Mouse (Mus musculus): ENCODE data around the gene Map3k4.
A peak's percentile ranks its signal among the peaks of the same experiment; 100 is the strongest.

Gene Map3k4

DNA sequence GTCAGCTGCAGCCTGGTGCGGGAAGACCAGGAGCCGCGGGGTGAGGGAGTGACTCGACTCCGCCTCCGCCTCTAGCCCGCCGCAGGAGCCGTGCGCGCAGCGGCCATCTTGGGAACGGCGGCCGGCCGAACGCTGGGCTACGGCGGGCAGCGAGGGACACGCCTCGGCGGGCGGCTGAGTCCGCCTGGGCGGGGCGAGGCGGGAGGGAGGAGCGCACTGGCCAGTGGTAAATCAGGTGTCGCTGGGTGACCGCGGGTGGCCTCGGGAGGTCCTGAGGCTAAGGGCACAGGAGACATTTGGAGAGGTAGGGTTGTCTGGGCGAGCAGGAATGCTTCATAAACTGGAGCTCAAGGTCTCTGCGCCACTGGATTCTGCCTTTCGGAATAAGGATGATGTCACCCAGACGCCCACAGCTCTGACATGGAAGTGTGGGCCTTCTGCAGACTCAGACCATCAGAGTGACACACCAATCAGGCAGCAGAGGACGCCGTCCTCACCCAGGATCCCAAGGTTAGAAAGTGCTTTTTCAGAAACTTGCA is at the start of gene Map3k4:
Gene Map3k4 (minus strand): TSS at position 134 of the 539 bp plus-strand sequence.
- peak; percentile 94 for DNase-seq (ENCODE audit: extremely low read depth, insufficient read length, low spot score)

DNA sequence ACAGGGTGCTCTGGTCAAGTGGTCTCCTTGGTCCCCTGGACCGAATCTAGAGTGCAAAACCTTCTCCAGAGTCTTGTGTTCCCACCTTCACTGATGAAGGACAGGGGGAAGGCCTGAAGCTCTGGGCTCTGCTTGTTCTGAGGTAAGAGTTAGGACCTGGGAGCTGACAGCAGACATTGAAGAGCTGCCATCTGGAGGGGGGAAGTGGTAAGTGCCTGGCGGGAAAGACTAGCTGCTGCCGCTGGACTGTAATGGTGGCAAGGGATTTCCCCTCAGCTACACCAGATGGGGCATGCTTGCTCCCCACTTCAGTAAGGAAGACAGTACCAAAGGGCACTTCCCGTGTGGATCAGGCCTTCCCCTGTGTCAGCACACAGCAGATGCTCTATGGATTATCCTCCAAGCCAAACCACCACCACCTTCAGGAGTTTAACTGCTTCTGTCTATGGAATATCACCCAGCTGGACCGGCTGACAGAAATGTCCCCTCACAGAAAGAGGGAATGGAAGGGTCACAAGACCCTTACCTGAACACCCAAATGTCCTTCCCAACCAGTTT is 48.9 kb upstream of the Map3k4 start:
- peak; percentile 54 for DNase-seq (ENCODE audit: extremely low read depth, insufficient read length, low spot score)

DNA sequence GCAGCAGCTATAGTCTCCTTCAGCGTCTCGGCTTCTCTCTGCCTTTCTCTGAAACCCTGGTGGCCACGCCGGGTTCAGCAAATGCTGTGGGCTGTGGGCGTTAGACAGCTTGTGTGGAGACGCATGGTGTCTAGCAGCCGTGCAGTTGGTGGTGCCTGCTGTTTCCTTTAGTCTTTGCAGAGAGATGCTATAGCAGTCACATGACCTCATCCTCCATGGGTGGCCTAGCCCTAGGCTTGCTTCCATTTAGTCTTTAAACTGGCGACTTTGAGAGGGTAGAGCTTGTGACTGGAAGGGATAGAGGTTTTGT is 45.8 kb upstream of the Map3k4 start:
- peak; percentile 61 for DNase-seq (ENCODE audit: extremely low read depth, insufficient read length, low spot score)

DNA sequence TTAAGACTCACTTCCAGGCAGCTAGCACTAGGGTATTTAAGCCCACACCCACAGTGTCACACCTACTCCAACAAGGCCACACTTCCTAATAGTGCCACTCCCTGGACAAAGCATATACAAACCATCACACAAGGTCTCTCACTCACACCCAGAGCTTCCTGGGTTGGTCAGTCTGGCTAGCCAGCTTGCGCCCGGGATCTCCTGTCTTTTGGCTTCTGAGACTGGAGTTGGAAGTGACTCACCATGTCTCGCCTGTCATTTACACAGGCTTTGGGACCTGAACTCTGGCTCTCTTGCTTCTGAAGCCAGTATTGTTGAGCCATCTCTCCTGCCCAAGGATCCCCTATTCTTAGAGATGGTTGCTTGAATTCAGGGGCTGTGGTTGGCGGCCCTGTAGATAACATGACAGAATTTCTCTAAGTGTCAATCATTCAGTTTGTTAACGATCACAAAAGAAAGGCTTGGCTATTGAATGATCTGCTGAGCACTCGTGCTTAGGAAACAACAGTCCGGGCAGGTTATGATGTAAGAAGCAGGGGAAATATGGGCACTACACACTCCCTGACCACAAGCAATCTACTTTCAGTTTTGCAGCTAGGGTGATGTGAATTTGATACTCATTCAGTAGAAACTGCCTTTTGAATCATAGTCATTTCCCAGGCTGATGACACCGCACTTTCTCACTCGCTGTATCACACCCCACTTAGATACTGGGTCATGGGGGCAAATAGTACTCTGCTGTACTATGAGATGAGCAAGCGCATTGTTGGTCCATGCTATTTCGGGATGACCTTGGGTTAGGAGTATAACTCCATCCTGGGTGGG is 45.2 kb upstream of the Map3k4 start:
- peak; percentile 61 for DNase-seq (ENCODE audit: extremely low read depth, insufficient read length, low spot score)

DNA sequence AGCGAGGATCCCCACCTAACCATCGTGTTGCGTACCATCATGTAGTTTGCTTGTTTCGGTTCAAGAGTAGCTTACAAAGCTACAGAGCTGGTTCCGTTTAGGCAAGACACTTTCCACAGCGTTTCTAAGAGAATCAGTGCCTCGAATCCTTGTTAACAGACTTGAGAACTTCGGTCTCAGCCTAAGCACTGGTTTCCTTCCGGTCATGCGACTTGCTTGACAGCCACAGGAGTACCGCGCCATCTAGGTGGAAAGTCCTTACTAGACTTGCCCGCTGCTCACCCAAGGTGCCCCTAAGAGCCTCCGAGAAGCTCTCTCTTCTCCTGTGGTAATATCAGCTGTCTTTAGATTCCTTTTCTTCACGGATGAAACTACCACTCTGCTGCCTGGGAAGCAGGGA is 41.3 kb upstream of the Map3k4 start:
- no peak for DNase-seq (ENCODE audit: extremely low read depth, insufficient read length, low spot score)

DNA sequence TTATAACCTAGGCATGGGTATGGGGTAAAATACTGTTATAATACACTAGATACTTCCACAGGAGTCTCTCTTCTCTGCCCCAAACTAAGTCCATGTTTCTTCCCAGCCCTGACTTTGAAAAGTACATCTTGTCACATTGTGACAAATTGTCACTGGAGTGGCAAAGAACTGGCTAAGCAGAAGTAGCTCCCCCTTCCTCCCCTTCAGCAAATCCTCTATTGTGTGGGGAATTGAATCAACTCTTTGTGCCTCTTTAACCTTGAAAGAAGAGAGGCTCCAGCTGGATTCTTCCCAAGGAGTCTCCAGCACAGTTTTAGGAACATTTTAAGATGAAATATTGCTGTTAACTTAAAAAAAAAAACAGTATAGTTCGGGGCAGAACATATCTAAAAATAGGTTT is 34.2 kb upstream of the Map3k4 start:
- DNase-seq (ENCODE audit: extremely low read depth, insufficient read length, low spot score): no peak

DNA sequence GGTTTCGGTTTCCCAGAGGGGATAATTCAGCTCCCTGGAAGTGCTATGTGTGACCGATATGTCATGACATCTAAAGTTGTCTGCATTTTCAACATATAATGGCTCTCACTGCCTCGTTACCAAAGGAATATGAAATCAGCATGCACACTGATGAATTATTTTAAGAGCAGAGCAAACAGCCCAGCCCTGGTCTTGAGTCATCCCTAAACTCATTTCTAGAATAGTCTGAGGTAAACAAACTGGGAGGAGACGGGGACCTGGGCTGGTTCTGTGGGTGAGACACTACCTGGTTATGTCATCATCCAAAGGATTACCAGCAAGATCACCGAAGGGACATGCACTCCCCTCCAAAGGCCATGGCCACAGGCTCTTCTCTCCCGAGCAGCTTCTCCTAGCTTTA is 33.0 kb upstream of the Map3k4 start:
- no peak for DNase-seq (ENCODE audit: extremely low read depth, insufficient read length, low spot score)

DNA sequence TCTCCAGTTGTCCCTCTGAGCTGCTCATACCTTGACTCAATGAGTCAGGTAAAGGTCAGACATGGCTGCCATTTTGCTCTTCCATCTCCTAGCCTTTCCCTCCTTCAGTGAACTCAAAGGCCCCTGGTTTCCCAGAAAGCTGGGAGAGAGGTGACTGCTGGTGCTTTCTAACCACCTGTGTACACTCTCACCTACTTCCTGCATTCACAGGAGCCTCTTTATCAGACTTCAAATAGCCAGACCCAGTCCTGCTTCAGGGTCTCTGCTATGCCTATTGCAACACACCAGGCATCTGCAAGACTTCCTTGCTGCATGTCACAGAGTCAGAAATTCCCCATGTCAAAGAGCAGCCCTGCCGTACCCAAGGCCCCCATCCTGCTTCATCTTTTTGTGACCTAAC is 28.9 kb upstream of the Map3k4 start:
- DNase-seq (ENCODE audit: extremely low read depth, insufficient read length, low spot score): no peak

DNA sequence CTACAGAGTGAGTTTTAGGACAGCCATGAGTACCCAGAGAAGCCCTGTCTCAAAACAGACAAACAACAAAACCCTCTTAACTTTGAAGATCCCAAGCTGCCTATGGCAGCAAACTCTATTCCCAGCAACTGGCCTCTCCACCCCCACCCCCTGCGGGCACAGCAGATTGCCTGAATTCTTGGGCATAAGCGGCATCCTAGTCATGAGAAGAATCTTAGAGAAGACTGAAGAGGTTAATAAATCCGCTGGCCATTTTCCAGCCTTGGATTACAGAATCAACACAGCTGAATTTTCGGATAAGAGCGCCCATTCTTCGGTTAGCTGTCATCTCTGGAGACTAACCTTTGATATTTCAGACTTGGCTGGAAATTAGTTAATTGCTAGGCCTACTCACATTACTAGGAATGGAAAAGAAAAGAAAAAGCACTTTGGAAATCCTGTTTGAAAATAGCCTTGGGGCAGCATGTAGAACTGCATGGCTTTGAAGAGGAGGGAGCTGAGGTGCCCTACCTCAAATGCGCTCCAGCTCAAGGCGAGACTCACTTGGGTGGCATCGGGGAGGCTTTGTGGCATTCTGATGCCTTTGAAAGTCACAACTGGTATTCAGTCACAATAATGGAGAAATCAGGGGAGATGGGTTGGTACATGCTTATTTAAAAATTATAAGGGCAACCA is 25.2 kb upstream of the Map3k4 start:
- DNase-seq (ENCODE audit: extremely low read depth, insufficient read length, low spot score): no peak

DNA sequence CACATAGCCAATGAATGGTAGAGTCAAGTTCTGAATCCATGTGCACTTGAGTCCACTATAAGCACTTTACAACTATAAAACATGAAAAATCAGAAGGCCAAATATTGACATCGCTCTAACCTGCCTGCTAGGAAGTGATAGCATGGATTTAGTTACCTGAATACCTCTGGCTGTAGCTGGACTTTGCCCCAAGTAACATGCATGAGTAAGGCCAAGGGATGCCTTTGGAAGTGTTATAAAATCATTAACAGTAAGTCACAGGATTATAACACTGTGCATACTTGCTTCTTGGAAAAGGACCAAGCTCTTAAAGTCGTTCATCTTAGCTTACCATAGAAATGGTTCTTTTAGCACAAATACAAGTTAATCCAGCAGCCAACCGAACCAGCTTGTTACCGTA is 18.6 kb upstream of the Map3k4 start:
- no peak for DNase-seq (ENCODE audit: extremely low read depth, insufficient read length, low spot score)

DNA sequence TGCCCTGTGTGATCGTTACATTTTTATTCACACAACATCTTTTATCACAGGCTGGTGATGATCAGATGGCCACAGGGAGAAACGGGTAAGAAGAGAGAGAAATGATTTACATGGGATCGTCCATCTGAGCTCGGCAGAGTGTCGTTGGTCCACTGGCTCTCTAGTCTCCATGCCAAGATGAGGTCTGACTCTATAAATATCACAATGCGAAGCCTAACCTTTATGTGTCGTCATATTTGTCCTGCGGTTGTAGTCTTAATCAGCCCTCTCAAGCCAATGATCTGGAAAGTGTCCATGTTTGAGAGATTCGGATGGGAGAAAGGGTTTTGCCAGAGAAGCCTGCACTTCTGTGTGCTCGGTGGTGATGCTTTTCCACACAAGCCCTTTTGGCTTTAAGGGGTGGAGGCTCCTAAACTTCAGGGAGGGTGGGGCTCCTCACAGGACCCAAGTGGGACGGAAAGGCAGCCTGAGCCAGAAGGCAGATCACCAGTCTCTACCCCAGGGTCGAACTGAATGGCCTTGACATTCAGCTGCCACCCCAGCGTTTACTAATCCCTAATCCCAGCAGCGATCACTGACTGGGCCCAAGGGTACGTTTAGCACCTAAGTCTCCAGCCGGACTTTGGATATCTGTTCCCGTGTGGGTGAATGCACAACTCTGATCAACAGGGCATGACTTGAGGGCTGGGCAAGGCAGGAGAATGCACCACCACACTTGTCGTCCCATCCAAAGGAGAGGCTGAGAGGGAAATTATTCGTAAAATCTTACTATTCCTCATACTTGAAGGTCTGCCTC is 17.7 kb upstream of the Map3k4 start:
- no peak for DNase-seq (ENCODE audit: extremely low read depth, insufficient read length, low spot score)

DNA sequence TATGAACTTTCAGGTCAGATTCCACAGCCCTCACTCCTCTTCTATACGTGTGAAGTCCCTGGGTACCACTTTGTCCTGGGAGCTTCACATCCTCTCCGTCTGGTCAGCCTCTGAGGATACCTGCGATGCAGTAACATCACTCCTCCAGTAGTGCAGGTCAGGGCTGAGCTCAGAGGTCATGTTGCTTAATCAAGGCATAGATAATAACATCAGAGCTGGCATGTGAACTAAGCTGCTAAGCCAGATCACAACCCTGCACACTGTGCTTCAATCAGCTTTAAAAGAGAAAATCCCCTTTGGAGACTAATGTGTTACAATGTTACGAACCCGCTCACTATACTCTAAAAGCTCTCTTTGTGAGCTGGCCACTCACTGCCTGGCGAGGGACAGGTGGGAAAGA is 16.5 kb upstream of the Map3k4 start:
- DNase-seq (ENCODE audit: extremely low read depth, insufficient read length, low spot score): no peak

DNA sequence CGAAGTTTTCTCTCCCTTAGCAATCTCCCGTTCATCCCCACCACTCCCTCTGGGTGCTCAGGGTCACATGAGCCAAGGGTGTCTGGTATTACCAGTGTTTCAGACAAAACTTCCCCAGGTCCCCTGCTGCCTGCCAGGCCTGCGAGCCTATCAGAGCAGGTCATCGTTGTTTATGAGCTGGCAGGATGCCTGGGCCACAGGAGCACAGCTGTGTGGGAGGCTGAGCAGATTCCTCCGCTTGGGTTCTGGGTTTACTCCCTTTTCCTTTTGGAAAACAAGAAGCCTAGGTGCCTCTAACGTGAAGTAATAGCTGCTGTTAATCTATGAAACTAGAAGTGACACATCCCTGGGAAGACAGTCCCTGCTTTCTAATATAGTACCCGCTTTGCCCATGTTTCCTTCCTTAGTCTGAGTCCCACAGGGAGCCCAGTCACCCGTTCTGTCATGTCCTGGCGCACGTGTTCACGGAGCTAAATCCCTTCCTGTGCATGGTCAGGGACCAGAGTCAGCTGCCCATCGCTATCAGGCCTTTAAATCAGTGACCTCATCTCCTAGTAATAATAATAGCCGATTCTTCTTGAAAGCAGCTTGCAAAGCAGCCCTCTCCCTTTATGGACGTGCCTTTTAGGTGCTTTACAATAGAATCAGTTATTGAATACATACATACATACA is 9.4 kb upstream of the Map3k4 start:
- DNase-seq (ENCODE audit: extremely low read depth, insufficient read length, low spot score): peak; percentile 79

DNA sequence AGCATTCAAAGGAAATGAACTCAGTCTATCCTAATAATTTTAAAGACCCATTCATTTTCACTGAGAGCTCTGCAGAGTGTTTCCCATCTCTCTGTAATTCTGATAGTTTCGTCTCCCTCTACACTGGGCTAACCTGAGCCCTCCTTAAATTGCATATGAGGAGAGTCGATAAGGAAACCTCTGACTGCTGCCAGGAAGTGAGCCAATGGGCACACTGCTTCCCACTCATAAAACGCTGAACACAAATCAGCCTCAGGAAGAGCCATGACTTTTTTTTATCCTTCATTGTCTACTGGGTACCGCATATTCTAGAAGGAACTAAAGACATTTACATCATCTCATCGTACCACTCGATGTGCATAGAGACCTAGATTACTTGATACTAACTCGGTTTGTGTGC is 1.2 kb upstream of the Map3k4 start:
- DNase-seq (ENCODE audit: extremely low read depth, insufficient read length, low spot score): no peak

DNA sequence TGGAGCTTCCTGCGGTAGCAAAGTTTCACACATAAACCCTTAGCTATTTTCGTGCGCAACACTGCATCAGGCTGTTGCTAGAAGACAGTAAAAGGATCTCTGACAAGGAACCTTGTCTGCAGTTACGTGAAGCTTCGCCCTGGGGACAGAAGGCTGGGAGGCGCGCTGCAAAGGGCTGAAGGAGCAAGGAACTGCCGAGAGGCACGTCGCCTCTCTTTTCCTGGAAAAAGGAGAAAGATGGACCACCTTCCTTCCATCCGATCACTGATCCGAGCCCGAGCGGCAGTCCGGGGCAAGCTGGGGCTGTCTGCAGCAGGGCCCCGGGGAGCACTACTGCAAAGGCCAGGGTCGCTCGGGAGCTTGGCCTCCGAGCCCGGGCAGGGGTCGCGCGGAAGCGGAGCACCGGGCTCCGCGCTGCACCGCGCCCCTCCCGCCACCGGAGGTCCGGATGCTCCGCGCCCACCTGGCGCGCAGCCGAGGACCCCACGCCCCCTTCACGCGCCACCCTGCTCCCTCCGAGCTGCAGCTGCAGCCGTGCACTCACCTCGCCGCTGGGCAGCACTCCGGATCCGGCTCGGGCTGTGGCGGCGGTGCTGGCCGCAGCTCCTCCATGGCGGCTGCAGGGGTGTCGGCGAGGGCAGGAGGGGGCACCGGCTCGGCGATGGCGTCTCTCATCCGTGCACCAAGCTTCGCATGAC is 493 bp downstream of the Map3k4 start:
- no peak for DNase-seq (ENCODE audit: extremely low read depth, insufficient read length, low spot score)

DNA sequence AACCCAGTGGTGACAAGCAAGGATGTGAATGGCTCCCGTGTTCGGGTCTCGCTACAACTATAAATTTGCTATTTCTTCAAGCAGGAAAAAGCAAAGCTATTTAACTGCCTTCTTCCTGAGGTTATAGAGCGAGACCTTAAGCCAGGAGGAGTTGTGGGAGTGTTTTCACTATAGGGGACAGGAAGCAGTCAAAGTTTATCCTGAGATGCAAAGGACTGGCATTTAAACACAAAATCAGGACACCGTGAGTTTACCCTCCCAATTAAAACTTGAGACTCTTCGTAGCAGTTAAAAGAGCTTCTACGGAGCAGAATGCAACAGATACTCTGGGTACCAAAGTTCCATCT is 1.0 kb downstream of the Map3k4 start:
- DNase-seq (ENCODE audit: extremely low read depth, insufficient read length, low spot score): no peak

DNA sequence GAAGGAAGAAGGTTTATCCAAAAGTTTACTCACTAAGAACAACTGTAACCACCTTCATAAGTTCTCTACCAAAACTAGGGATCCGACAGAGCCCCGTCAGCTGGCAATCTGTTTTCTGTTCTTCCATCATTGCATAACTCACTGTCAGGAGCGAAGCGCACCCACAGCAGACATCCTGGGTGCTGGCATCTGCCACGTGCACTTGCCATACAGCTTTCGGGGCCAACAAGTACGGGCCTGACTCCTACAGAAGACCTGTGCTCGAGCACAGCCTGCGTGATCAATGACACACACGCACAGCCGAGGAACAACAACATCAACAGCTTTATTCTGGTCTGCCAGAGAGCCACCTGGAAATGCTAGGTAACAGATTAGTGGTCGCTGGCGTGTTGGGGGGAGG is 2.3 kb downstream of the Map3k4 start:
- no peak for DNase-seq (ENCODE audit: extremely low read depth, insufficient read length, low spot score)

DNA sequence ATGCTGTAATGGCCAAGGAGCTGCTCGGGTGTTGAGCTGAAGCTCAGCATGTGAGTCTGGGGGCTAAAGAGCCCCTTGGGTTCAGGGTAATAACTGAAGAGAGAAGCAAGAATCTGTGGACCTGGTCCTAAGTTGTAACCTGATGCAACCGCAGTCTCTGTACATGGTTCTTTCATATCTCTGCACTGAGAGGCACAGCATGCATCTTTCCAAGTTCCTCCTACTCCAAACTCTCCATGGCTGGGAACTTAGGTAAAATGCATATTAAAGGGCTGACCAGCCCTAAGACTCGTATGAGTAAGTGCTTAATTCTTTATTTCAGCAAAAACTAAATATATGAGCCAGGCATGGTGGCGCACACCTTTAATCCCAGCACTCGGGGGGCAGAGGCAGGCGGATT is 6.3 kb downstream of the Map3k4 start:
- DNase-seq (ENCODE audit: extremely low read depth, insufficient read length, low spot score): no peak

DNA sequence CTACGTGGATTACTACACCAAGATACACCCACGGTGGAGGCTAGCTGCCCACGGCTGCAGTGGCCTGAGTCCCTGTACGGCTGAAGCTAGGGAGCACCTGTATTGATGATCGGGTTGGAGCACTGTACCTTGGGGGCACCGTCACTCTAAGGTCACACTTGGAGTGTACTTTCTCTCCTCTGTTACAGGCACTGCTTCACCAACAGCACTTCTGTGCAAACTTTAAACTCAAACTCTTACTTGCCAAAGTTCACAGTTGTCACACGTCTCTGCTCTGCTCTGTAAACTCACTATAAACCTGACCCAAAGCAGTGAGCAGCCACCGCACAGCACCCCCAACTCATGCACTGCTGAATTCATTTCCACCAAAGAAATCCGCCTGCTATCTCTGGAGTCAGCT is 9.1 kb downstream of the Map3k4 start:
- no peak for DNase-seq (ENCODE audit: extremely low read depth, insufficient read length, low spot score)

DNA sequence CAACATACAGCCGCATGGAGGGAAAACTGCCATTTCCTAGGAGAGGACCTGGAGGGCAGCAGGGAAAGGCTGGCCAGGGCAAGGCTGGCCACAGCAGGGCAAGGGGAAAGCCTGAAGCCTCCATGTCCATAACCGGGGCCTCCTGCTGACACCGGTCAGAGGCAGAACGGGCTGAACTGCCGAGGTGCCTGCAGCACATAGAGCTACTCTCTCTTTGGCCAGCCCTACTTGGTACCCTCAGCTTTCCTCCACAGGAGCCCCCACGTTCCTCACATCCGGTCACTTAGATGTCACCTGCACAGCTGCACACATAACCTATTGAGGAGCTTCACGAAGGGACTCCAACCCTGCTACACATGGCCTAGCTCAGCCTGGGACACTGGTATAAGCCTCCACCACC is 9.5 kb downstream of the Map3k4 start:
- DNase-seq (ENCODE audit: extremely low read depth, insufficient read length, low spot score): no peak
